Comparison of ENCODE assay signal across 23 mouse cellular contexts in genomic region chr2:164421979-164422378, GRCm38 (mm10). TPM values are rescaled to one million over a fixed set of nuclear protein-coding genes. Genes with fewer than 3 reads are reported as not detected.
DNase-seq lines count a peak whose midpoint lies in the region; ATAC-seq and TF ChIP-seq lines count a peak whose summit lies in the region.
"Had no signal": no experiment of that assay in that cellular context is flagged by ENCODE, and none has a peak within 500 bp of the region (broad histone marks: within the 10 kb centered on the region; RNA-seq: fewer than 3 reads in every experiment).

No protein-coding gene starts in this region.

- 17% methylated on average over 8 of the region's 8 CpGs for WGBS in liver, adult 2 months
- 42% methylated on average over 8 of the region's 8 CpGs for WGBS in kidney, adult 2 months
- 67% methylated on average over 8 of the region's 8 CpGs for WGBS in kidney, postnatal 0 days
- WGBS in stomach, embryonic 15.5 days = 81% methylated on average over 8 of the region's 8 CpGs
- 67% methylated on average over 8 of the region's 8 CpGs for WGBS in cerebellum, adult 2 months

- H3K79me2 ChIP-seq in liver, adult 2 months (ENCODE audit: control insufficient read depth, insufficient read depth, low read length) = no peaks in the 10 kb centered on the region

- ATAC-seq in kidney, postnatal 0 days (replicated peaks; ENCODE audit: low FRiP score, low read depth) = no peak
- ATAC-seq in stomach, embryonic 15.5 days (ENCODE audit: insufficient read depth, low FRiP score, low read depth) = no peak
- ATAC-seq: CD4-positive, CD25-positive, alpha-beta regulatory T cell, adult 4 months; forebrain, embryonic 16.5 days had no signal

- H3K27ac ChIP-seq in liver, adult 2 months (replicated peaks; ENCODE audit: insufficient read depth, low read depth, low read length) = peak overlapping the region; percentile 89
- H3K27ac ChIP-seq in kidney, adult 2 months (ENCODE audit: insufficient read depth, low read depth, low read length) = peak overlapping the region; percentile 77
- peak overlapping the region; percentile 1; the same call in 1 of the 2 replicates for H3K27ac ChIP-seq in kidney, postnatal 0 days
- H3K27ac ChIP-seq in stomach, embryonic 15.5 days = peak overlapping the region; percentile 55
- no peak overlapping the region for H3K27ac ChIP-seq in cerebellum, adult 2 months (ENCODE audit: insufficient read depth, low read length)
- H3K27ac ChIP-seq: heart, adult 2 months; liver, embryonic 15.5 days had no signal

- peaks cover 45% of the 10 kb centered on the region for H3K4me1 ChIP-seq in liver, adult 2 months (ENCODE audit: control insufficient read depth, insufficient read depth, low read length)
- H3K4me1 ChIP-seq in kidney, adult 2 months (ENCODE audit: control insufficient read depth, insufficient read depth, low read length) = peaks cover 30% of the 10 kb centered on the region
- no peaks in the 10 kb centered on the region for H3K4me1 ChIP-seq in kidney, postnatal 0 days (replicated peaks; ENCODE audit: insufficient read depth, low read length)
- no peaks in the 10 kb centered on the region; the same call in 1 of the 2 replicates for H3K4me1 ChIP-seq in stomach, embryonic 15.5 days
- no peaks in the 10 kb centered on the region for H3K4me1 ChIP-seq in cerebellum, adult 2 months (ENCODE audit: control insufficient read depth, insufficient read depth, low read length)

- no peak for TF ChIP-seq CTCF in liver, adult 2 months (IDR thresholded peaks at IDR 0.05; ENCODE audit: low read depth, low read length)
- no peak for TF ChIP-seq CTCF in kidney, adult 2 months (conservative IDR thresholded peaks at IDR 0.05; ENCODE audit: insufficient read depth, insufficient read length, low read depth, low read length)
- TF ChIP-seq CTCF in kidney, postnatal 0 days (IDR thresholded peaks at IDR 0.05; ENCODE audit: low read depth) = no peak
- TF ChIP-seq CTCF in cerebellum, adult 2 months (IDR thresholded peaks at IDR 0.05; ENCODE audit: borderline replicate concordance, insufficient read depth, low read depth, low read length) = no peak

- H3K9ac ChIP-seq in liver, adult 2 months (ENCODE audit: low read depth, low read length) = peak overlapping the region; percentile 16
- H3K9ac ChIP-seq in kidney, postnatal 0 days (ENCODE audit: low read depth, low read length) = no peak overlapping the region
- no peak overlapping the region for H3K9ac ChIP-seq in stomach, embryonic 15.5 days
- H3K9ac ChIP-seq: liver, embryonic 15.5 days had no signal

- no peaks in the 10 kb centered on the region for H3K27me3 ChIP-seq in liver, adult 2 months (ENCODE audit: control insufficient read depth, insufficient read depth, low read length)
- H3K27me3 ChIP-seq in kidney, adult 2 months (replicated peaks; ENCODE audit: control insufficient read depth, insufficient read depth, low read length) = no peaks in the 10 kb centered on the region
- H3K27me3 ChIP-seq in kidney, postnatal 0 days (ENCODE audit: insufficient read depth, low read length) = no peaks in the 10 kb centered on the region
- H3K27me3 ChIP-seq in stomach, embryonic 15.5 days (replicated peaks) = no peaks in the 10 kb centered on the region
- H3K27me3 ChIP-seq in cerebellum, adult 2 months (ENCODE audit: control insufficient read depth, insufficient read depth, low read length) = no peaks in the 10 kb centered on the region
- H3K27me3 ChIP-seq: liver, embryonic 15.5 days had no signal

- no peak for TF ChIP-seq POLR2A in liver, adult 2 months (IDR thresholded peaks at IDR 0.05; ENCODE audit: extremely low read depth, insufficient read depth, low read length)
- no peak for TF ChIP-seq POLR2A in kidney, adult 2 months (IDR thresholded peaks at IDR 0.05; ENCODE audit: low read depth, low read length)
- TF ChIP-seq POLR2A in cerebellum, adult 2 months (IDR thresholded peaks at IDR 0.05; ENCODE audit: borderline replicate concordance, insufficient read depth, low read length) = no peak

- no peak overlapping the region for H3K4me2 ChIP-seq in kidney, postnatal 0 days (ENCODE audit: low read length)
- H3K4me2 ChIP-seq in stomach, embryonic 15.5 days = no peak overlapping the region
- H3K4me2 ChIP-seq: liver, embryonic 15.5 days; midbrain, embryonic 11.5 days had no signal

- peaks cover 24% of the 10 kb centered on the region for H3K36me3 ChIP-seq in liver, adult 2 months (ENCODE audit: control insufficient read depth, insufficient read depth, low read length)
- H3K36me3 ChIP-seq in kidney, adult 2 months (ENCODE audit: control insufficient read depth, insufficient read depth, low read length) = peaks cover 12% of the 10 kb centered on the region
- H3K36me3 ChIP-seq in kidney, postnatal 0 days (ENCODE audit: insufficient read depth, low read length) = peaks cover 28% of the 10 kb centered on the region
- peaks cover 5% of the 10 kb centered on the region for H3K36me3 ChIP-seq in stomach, embryonic 15.5 days

- no peaks in the 10 kb centered on the region for H3K9me3 ChIP-seq in kidney, postnatal 0 days (replicated peaks; ENCODE audit: low read length)
- H3K9me3 ChIP-seq in stomach, embryonic 15.5 days = no peaks in the 10 kb centered on the region
- H3K9me3 ChIP-seq: liver, embryonic 15.5 days had no signal

- DNase-seq in liver, adult 2 months (ENCODE audit: extremely low read depth, low read depth, low spot score) = peak; percentile 88
- no peak for DNase-seq in liver
- peak; percentile 85 for DNase-seq in kidney, adult 2 months
- no peak for DNase-seq in kidney, postnatal 0 days (ENCODE audit: low spot score)
- DNase-seq in cerebellum, adult 2 months = no peak
- no peak for DNase-seq in retina, embryonic 14.5 days (ENCODE audit: low spot score)
- DNase-seq: adrenal gland, postnatal 25 days; cerebellum, postnatal 10 days; embryo, embryonic 11 days; gastrocnemius, postnatal 10 days; heart, adult 2 months; layer of hippocampus, adult 9-11 months; lung, postnatal 4 days; right cerebral cortex, adult 18-20 months; thymus, adult 18-20 months had no signal

- H3K4me3 ChIP-seq in liver, adult 2 months (ENCODE audit: insufficient read depth, low read depth, low read length) = no peak overlapping the region
- no peak overlapping the region for H3K4me3 ChIP-seq in kidney, adult 2 months (ENCODE audit: insufficient read depth, low read depth, low read length)
- H3K4me3 ChIP-seq in kidney, postnatal 0 days (replicated peaks; ENCODE audit: low read depth, low read length) = no peak overlapping the region
- no peak overlapping the region for H3K4me3 ChIP-seq in stomach, embryonic 15.5 days (replicated peaks)
- no peak overlapping the region for H3K4me3 ChIP-seq in cerebellum, adult 2 months (replicated peaks; ENCODE audit: insufficient read depth, low read depth, low read length)
- H3K4me3 ChIP-seq: erythroblast, embryonic 14.5 days; heart, adult 2 months; liver, embryonic 15.5 days had no signal

RNA-seq across cellular contexts. Expression of gene Matn4, which starts 17.0 kb away (rescaled TPM):
- total RNA-seq in liver, adult 2 months (2014; rRNA removed) = 0.07 and 0.09 TPM in 2 replicates
- polyA plus RNA-seq in liver, adult 2 months (2012; rRNA removed) = 0.04 and 0.05 TPM in 2 replicates
- polyA plus RNA-seq in kidney, adult 2 months (2012; rRNA removed) = 1.4 and 2.6 TPM in 2 replicates
- polyA plus RNA-seq in kidney, postnatal 0 days (2015; fragmentation: Nextera tagmentation; extraction: Ambion mirVana) = 0.46 and 0.62 TPM in 2 replicates
- polyA plus RNA-seq in stomach, embryonic 15.5 days (2015; fragmentation: Nextera tagmentation; extraction: Ambion mirVana) = 12.4 and 14.7 TPM in 2 replicates
- polyA plus RNA-seq in cerebellum, adult 2 months (2012; rRNA removed) = 5.5 and 5.9 TPM in 2 replicates
- total RNA-seq: neutrophil, adult 5-6 weeks had no signal
- polyA plus RNA-seq: CD4-positive, CD25-positive, alpha-beta regulatory T cell, adult 4 months; erythroblast, embryonic 14.5 days had no signal

RNA-seq across cellular contexts. Expression of gene Rbpjl, which starts 19.0 kb away (rescaled TPM):
- total RNA-seq in liver, adult 2 months (2014; rRNA removed) = 0.18 and 0.20 TPM in 2 replicates
- not detected in 2 replicates for polyA plus RNA-seq in liver, adult 2 months (2012; rRNA removed)
- 0.04 TPM in 1 of 2 replicates, not detected in the other for polyA plus RNA-seq in kidney, adult 2 months (2012; rRNA removed)
- not detected in 2 replicates for polyA plus RNA-seq in kidney, postnatal 0 days (2015; fragmentation: Nextera tagmentation; extraction: Ambion mirVana)
- 49.2 and 72.3 TPM in 2 replicates for polyA plus RNA-seq in stomach, embryonic 15.5 days (2015; fragmentation: Nextera tagmentation; extraction: Ambion mirVana)
- polyA plus RNA-seq in cerebellum, adult 2 months (2012; rRNA removed) = 0.34 and 0.36 TPM in 2 replicates
- total RNA-seq: adrenal gland, postnatal 25 days; heart, adult 2 months; heart, postnatal 25 days had no signal
- polyA plus RNA-seq: CD4-positive, CD25-positive, alpha-beta regulatory T cell, adult 4 months; erythroblast, embryonic 14.5 days; midbrain, embryonic 11.5 days had no signal

RNA-seq across cellular contexts. Expression of gene Sdc4, which starts 21.7 kb away (rescaled TPM):
- 511 and 573 TPM in 2 replicates for total RNA-seq in liver, adult 2 months (2014; rRNA removed)
- 178 and 182 TPM in 2 replicates for polyA plus RNA-seq in liver, adult 2 months (2012; rRNA removed)
- polyA plus RNA-seq in kidney, adult 2 months (2012; rRNA removed) = 194 and 212 TPM in 2 replicates
- 183 and 227 TPM in 2 replicates for polyA plus RNA-seq in kidney, postnatal 0 days (2015; fragmentation: Nextera tagmentation; extraction: Ambion mirVana)
- 132 and 135 TPM in 2 replicates for polyA plus RNA-seq in stomach, embryonic 15.5 days (2015; fragmentation: Nextera tagmentation; extraction: Ambion mirVana)
- polyA plus RNA-seq in cerebellum, adult 2 months (2012; rRNA removed) = 65.7 and 69.5 TPM in 2 replicates

RNA-seq across cellular contexts. Expression of gene Slpi, which starts 33.1 kb away (rescaled TPM):
- 0.94 and 1.4 TPM in 2 replicates for total RNA-seq in liver, adult 2 months (2014; rRNA removed)
- polyA plus RNA-seq in liver, adult 2 months (2012; rRNA removed) = 4.5 and 5.7 TPM in 2 replicates
- polyA plus RNA-seq in kidney, adult 2 months (2012; rRNA removed) = 3.0 and 4.6 TPM in 2 replicates
- 4.8 and 9.6 TPM in 2 replicates for polyA plus RNA-seq in kidney, postnatal 0 days (2015; fragmentation: Nextera tagmentation; extraction: Ambion mirVana)
- 5.2 and 12.0 TPM in 2 replicates for polyA plus RNA-seq in stomach, embryonic 15.5 days (2015; fragmentation: Nextera tagmentation; extraction: Ambion mirVana)
- 0.80 TPM in 1 of 2 replicates, not detected in the other for polyA plus RNA-seq in cerebellum, adult 2 months (2012; rRNA removed)
- polyA plus RNA-seq: erythroblast, embryonic 14.5 days; forebrain, embryonic 16.5 days had no signal

RNA-seq across cellular contexts. Expression of gene Sys1, which starts 34.8 kb away (rescaled TPM):
- total RNA-seq in liver, adult 2 months (2014; rRNA removed) = 33.7 and 40.9 TPM in 2 replicates
- polyA plus RNA-seq in liver, adult 2 months (2012; rRNA removed) = 145 and 157 TPM in 2 replicates
- 94.5 and 122 TPM in 2 replicates for polyA plus RNA-seq in kidney, adult 2 months (2012; rRNA removed)
- 83.0 and 83.1 TPM in 2 replicates for polyA plus RNA-seq in kidney, postnatal 0 days (2015; fragmentation: Nextera tagmentation; extraction: Ambion mirVana)
- 60.6 and 61.8 TPM in 2 replicates for polyA plus RNA-seq in stomach, embryonic 15.5 days (2015; fragmentation: Nextera tagmentation; extraction: Ambion mirVana)
- polyA plus RNA-seq in cerebellum, adult 2 months (2012; rRNA removed) = 73.7 and 75.4 TPM in 2 replicates

Comparison
In these comparisons a context has a peak if more than half of its experiments do, and no peak if none do; other contexts are left out.
1. DNase-seq: peak in liver, adult 2 months (single experiment) and kidney, adult 2 months (single experiment); none in liver (single experiment), kidney, postnatal 0 days (single experiment), cerebellum, adult 2 months (0 of 2) and retina, embryonic 14.5 days (single experiment).
2. RNA of gene Rbpjl, which starts 19.0 kb away (polyA plus RNA-seq): 49.2 to 72.3 TPM in stomach, embryonic 15.5 days; 0.34 to 0.36 TPM in cerebellum, adult 2 months, not detected in kidney, postnatal 0 days, not detected in liver, adult 2 months and 0.04 TPM in kidney, adult 2 months; every median in the first group is over 10 times any median in the second.